In the genomic region with DNA sequence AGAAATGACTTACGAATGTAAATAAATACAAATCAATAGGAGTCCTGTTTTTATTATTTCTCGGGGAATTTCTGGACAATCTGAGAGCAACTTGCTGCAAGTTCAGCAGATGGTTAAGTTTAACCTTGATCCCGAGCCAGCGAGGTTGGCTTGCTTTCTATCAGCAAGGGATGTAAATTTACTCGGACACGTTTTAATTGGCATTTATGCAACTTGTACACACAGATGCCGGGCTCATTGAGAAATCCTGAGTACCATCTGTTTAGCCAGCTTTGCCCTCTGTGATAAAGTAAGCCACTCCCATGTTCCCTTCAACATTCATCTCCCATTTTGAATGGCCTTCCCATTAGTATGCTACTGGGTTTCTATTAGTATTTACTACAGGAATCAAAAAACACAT, we compare ENCODE assay signal across 10 mouse cellular contexts.
DNase-seq lines count a peak whose midpoint lies in the region; ATAC-seq and TF ChIP-seq lines count a peak whose summit lies in the region.
"Had no signal": no experiment of that assay in that cellular context is flagged by ENCODE, and none has a peak within 500 bp of the region (broad histone marks: within the 10 kb centered on the region; RNA-seq: fewer than 3 reads in every experiment).

No protein-coding gene starts in this region.

- peak; percentile 28 for DNase-seq in lung, embryonic 14.5 days
- DNase-seq in lung, postnatal 25 days (ENCODE audit: low spot score), result no peak
- DNase-seq in cerebellum, postnatal 10 days, result peak; percentile 85 to 89
- DNase-seq in frontal cortex, postnatal 10 days (ENCODE audit: low spot score in 2 of 2), result no peak
- no peak for DNase-seq in spleen, adult 12 weeks (ENCODE audit: low spot score)
- DNase-seq in T-cell, adult 2 months (ENCODE audit: low spot score), result no peak
- DNase-seq: kidney, adult 18-20 months; liver, embryonic 13.5 days had no signal

- TF ChIP-seq CTCF in lung, embryonic 14.5 days (IDR thresholded peaks at IDR 0.05; ENCODE audit: low read depth), result no peak

- H3K36me3 ChIP-seq in lung, embryonic 14.5 days (ENCODE audit: insufficient read depth), result no peaks in the 10 kb centered on the region
- no peaks in the 10 kb centered on the region for H3K36me3 ChIP-seq in hindbrain, embryonic 15.5 days
- no peaks in the 10 kb centered on the region for H3K36me3 ChIP-seq in neural tube, embryonic 13.5 days
- H3K36me3 ChIP-seq: liver, embryonic 13.5 days had no signal

- ATAC-seq in lung, embryonic 14.5 days (ENCODE audit: insufficient read depth), result no peak
- 0 out of 2 replicates have a peak, but pooled peaks have one; percentile 34 for ATAC-seq in hindbrain, embryonic 15.5 days (ENCODE audit: low FRiP score, low read depth)
- ATAC-seq in neural tube, embryonic 13.5 days (ENCODE audit: low read depth), result peak; percentile 82

- H3K4me1 ChIP-seq in lung, embryonic 14.5 days (ENCODE audit: insufficient read depth), result no peaks in the 10 kb centered on the region
- H3K4me1 ChIP-seq in hindbrain, embryonic 15.5 days (replicated peaks), result no peaks in the 10 kb centered on the region
- H3K4me1 ChIP-seq in neural tube, embryonic 13.5 days (replicated peaks), result peaks cover 27% of the 10 kb centered on the region
- H3K4me1 ChIP-seq: liver, embryonic 13.5 days had no signal

- no peak overlapping the region for H3K4me3 ChIP-seq in lung, embryonic 14.5 days (ENCODE audit: low read depth, low read length)
- H3K4me3 ChIP-seq in hindbrain, embryonic 15.5 days, result no peak overlapping the region
- no peak overlapping the region for H3K4me3 ChIP-seq in neural tube, embryonic 13.5 days
- H3K4me3 ChIP-seq: liver, embryonic 13.5 days had no signal

- no peaks in the 10 kb centered on the region for H3K9me3 ChIP-seq in lung, embryonic 14.5 days (ENCODE audit: low read depth, low read length)
- no peaks in the 10 kb centered on the region for H3K9me3 ChIP-seq in hindbrain, embryonic 15.5 days
- no peaks in the 10 kb centered on the region for H3K9me3 ChIP-seq in neural tube, embryonic 13.5 days
- H3K9me3 ChIP-seq: liver, embryonic 13.5 days had no signal

- H3K27ac ChIP-seq in lung, embryonic 14.5 days (ENCODE audit: low read depth), result no peak overlapping the region
- no peak overlapping the region for H3K27ac ChIP-seq in hindbrain, embryonic 15.5 days (replicated peaks)
- no peak overlapping the region; the same call in 1 of the 2 replicates for H3K27ac ChIP-seq in neural tube, embryonic 13.5 days (replicated peaks)
- H3K27ac ChIP-seq: liver, embryonic 13.5 days had no signal

- no peak overlapping the region for H3K9ac ChIP-seq in lung, embryonic 14.5 days
- no peak overlapping the region for H3K9ac ChIP-seq in hindbrain, embryonic 15.5 days
- no peak overlapping the region for H3K9ac ChIP-seq in neural tube, embryonic 13.5 days
- H3K9ac ChIP-seq: liver, embryonic 13.5 days had no signal

- H3K27me3 ChIP-seq in lung, embryonic 14.5 days (ENCODE audit: insufficient read depth, low read length), result no peaks in the 10 kb centered on the region
- H3K27me3 ChIP-seq in hindbrain, embryonic 15.5 days, result no peaks in the 10 kb centered on the region
- H3K27me3 ChIP-seq in neural tube, embryonic 13.5 days, result no peaks in the 10 kb centered on the region
- H3K27me3 ChIP-seq: liver, embryonic 13.5 days had no signal

- WGBS in lung, embryonic 14.5 days, result 62% methylated on average over 7 of the region's 7 CpGs
- 15% methylated on average over 7 of the region's 7 CpGs for WGBS in hindbrain, embryonic 15.5 days
- 7% methylated on average over 7 of the region's 7 CpGs for WGBS in neural tube, embryonic 13.5 days

- no peak overlapping the region for H3K4me2 ChIP-seq in lung, embryonic 14.5 days
- peak overlapping the region; percentile 28 for H3K4me2 ChIP-seq in hindbrain, embryonic 15.5 days
- peak overlapping the region; percentile 11; the same call in 1 of the 2 replicates for H3K4me2 ChIP-seq in neural tube, embryonic 13.5 days
- H3K4me2 ChIP-seq: liver, embryonic 13.5 days had no signal

Comparison
In these comparisons a context has a peak if more than half of its experiments do, and no peak if none do; other contexts are left out.
1. DNase-seq: peak in lung, embryonic 14.5 days (single experiment) and cerebellum, postnatal 10 days (2 of 2); none in lung, postnatal 25 days (single experiment), frontal cortex, postnatal 10 days (0 of 2), spleen, adult 12 weeks (single experiment) and T-cell, adult 2 months (single experiment).